ENCODE assay signal across 8 mouse cellular contexts in the genomic region with DNA sequence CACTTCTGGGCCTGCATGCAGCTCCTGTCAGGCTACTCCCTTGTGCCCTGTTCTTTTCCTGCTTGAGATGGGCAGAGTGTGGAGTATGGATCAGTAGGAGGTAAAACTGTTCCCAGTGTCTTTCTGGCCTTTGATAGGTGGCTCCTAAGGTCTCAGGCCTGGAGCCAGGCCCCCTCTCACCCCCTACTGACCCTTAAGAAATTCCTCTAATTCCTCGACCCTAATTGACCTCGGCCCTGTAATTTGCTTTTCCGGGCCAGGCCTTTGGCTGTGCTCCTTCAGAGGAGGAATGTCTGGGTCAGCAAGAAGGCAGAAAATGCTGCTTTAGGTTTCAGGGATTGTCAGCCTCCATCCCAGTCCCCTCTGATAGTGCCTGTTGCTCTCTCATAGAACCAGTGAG. TPM values are rescaled to one million over a fixed set of nuclear protein-coding genes. Genes with fewer than 3 reads are reported as not detected.
DNase-seq lines count a peak whose midpoint lies in the region; ATAC-seq and TF ChIP-seq lines count a peak whose summit lies in the region.
"Had no signal": no experiment of that assay in that cellular context is flagged by ENCODE, and none has a peak within 500 bp of the region (broad histone marks: within the 10 kb centered on the region; RNA-seq: fewer than 3 reads in every experiment).

No protein-coding gene starts in this region.

- peaks cover 100% of the 10 kb centered on the region for H3K4me1 ChIP-seq in hindbrain, embryonic 10.5 days (replicated peaks)
- peaks cover 61% of the 10 kb centered on the region for H3K4me1 ChIP-seq in hindbrain, embryonic 14.5 days (replicated peaks; ENCODE audit: control insufficient read depth, insufficient read depth, low read length)
- peaks cover 14 to 39% of the 10 kb centered on the region in 2 experiments; a peak in 3 of 4 replicates for H3K4me1 ChIP-seq in ES-E14 (ENCODE audit: control insufficient read depth in 2 of 2, insufficient read depth in 2 of 2, low read length in 2 of 2, poor library complexity in 1 of 2)
- H3K4me1 ChIP-seq in embryonic facial prominence, embryonic 11.5 days (ENCODE audit: control insufficient read depth, insufficient read depth, low read length) = no peaks in the 10 kb centered on the region; the same call in none of the 2 replicates

- no peak for ATAC-seq in hindbrain, embryonic 14.5 days (ENCODE audit: low FRiP score)
- ATAC-seq in embryonic facial prominence, embryonic 11.5 days (replicated peaks; ENCODE audit: insufficient number of reproducible peaks, low FRiP score, low TSS enrichment, low read depth) = no peak

- no peak overlapping the region for H3K9ac ChIP-seq in hindbrain, embryonic 14.5 days
- no peak overlapping the region; the same call in 1 of the 2 replicates for H3K9ac ChIP-seq in ES-E14 (ENCODE audit: insufficient read depth, low read depth, low read length, poor library complexity, severe bottlenecking)
- H3K9ac ChIP-seq in embryonic facial prominence, embryonic 11.5 days (replicated peaks; ENCODE audit: low read length) = peak overlapping the region; percentile 34; the same call in 1 of the 2 replicates

- 5% methylated on average over 3 of the region's 3 CpGs for WGBS in hindbrain, embryonic 10.5 days
- 12% methylated on average over 3 of the region's 3 CpGs for WGBS in hindbrain, embryonic 14.5 days
- 3% methylated on average over 3 of the region's 3 CpGs for WGBS in embryonic facial prominence, embryonic 11.5 days

- peak overlapping the region; percentile 90 for H3K27ac ChIP-seq in hindbrain, embryonic 10.5 days
- no peak overlapping the region for H3K27ac ChIP-seq in hindbrain, embryonic 14.5 days
- H3K27ac ChIP-seq in ES-E14 (ENCODE audit: insufficient read depth, low read depth, low read length, poor library complexity, severe bottlenecking) = peak overlapping the region; percentile 22; the same call in 1 of the 2 replicates
- H3K27ac ChIP-seq in embryonic facial prominence, embryonic 11.5 days (replicated peaks; ENCODE audit: low read depth, low read length) = no peak overlapping the region

- no peak overlapping the region for H3K4me2 ChIP-seq in hindbrain, embryonic 14.5 days (replicated peaks)
- no peak overlapping the region for H3K4me2 ChIP-seq in embryonic facial prominence, embryonic 11.5 days (ENCODE audit: low read depth, low read length)

- no peaks in the 10 kb centered on the region for H3K9me3 ChIP-seq in hindbrain, embryonic 10.5 days
- no peaks in the 10 kb centered on the region for H3K9me3 ChIP-seq in hindbrain, embryonic 14.5 days (ENCODE audit: control insufficient read depth, low read length)
- H3K9me3 ChIP-seq in ES-E14 (ENCODE audit: control insufficient read depth, insufficient read depth, low read depth, low read length) = no peaks in the 10 kb centered on the region
- H3K9me3 ChIP-seq in embryonic facial prominence, embryonic 11.5 days (replicated peaks; ENCODE audit: control insufficient read depth, low read length) = no peaks in the 10 kb centered on the region
- H3K9me3 ChIP-seq: G1E had no signal

- DNase-seq in hindbrain, embryonic 10.5 days (ENCODE audit: low spot score) = peak; percentile 24
- DNase-seq in hindbrain, embryonic 14.5 days (ENCODE audit: low spot score) = no peak
- DNase-seq in ES-E14 (ENCODE audit: low read depth, low spot score) (no peak), MN1 (ENCODE audit: low spot score) (no peak)
- no peak for DNase-seq in embryonic facial prominence, embryonic 11.5 days (ENCODE audit: low spot score)
- DNase-seq in lung, postnatal 10 days = peak; percentile 55
- DNase-seq in frontal cortex, adult 2 months (ENCODE audit: extremely low spot score in 1 of 2, low spot score in 1 of 2) = no peak

- no peaks in the 10 kb centered on the region for H3K36me3 ChIP-seq in hindbrain, embryonic 10.5 days
- no peaks in the 10 kb centered on the region for H3K36me3 ChIP-seq in hindbrain, embryonic 14.5 days (replicated peaks; ENCODE audit: control insufficient read depth, insufficient read depth)
- H3K36me3 ChIP-seq in ES-E14 (ENCODE audit: control insufficient read depth, insufficient read depth, low read length, poor library complexity, severe bottlenecking) = no peaks in the 10 kb centered on the region
- H3K36me3 ChIP-seq in embryonic facial prominence, embryonic 11.5 days (replicated peaks; ENCODE audit: control insufficient read depth, insufficient read depth, low read depth, low read length) = no peaks in the 10 kb centered on the region
- H3K36me3 ChIP-seq: G1E had no signal

- H3K4me3 ChIP-seq in hindbrain, embryonic 10.5 days = no peak overlapping the region
- no peak overlapping the region for H3K4me3 ChIP-seq in hindbrain, embryonic 14.5 days (replicated peaks; ENCODE audit: low read length)
- H3K4me3 ChIP-seq in ES-E14 (ENCODE audit: insufficient read depth in 1 of 2, low read depth in 1 of 2, low read length in 2 of 2, poor library complexity in 1 of 2, severe bottlenecking in 1 of 2) = no peak overlapping the region
- H3K4me3 ChIP-seq in embryonic facial prominence, embryonic 11.5 days (ENCODE audit: low read depth, low read length) = no peak overlapping the region

- in situ Hi-C loops in ES-E14 (cut with MboI; ENCODE audit: low sequenced_read_pairs in 2 of 2, unreplicated experiment in 2 of 2) = no loop called here

- no peaks in the 10 kb centered on the region for H3K27me3 ChIP-seq in hindbrain, embryonic 10.5 days (ENCODE audit: insufficient read depth, poor library complexity, severe bottlenecking)
- no peaks in the 10 kb centered on the region for H3K27me3 ChIP-seq in hindbrain, embryonic 14.5 days (ENCODE audit: control insufficient read depth, insufficient read depth, low read length)
- H3K27me3 ChIP-seq in embryonic facial prominence, embryonic 11.5 days (ENCODE audit: control insufficient read depth, insufficient read depth, low read length) = no peaks in the 10 kb centered on the region

TF ChIP-seq in ES-E14, 5 proteins besides CTCF, POLR2A, EP300 and RAD21:
- no peak for TF ChIP-seq ZNF384 (IDR thresholded peaks at IDR 0.05; ENCODE audit: low read depth, low read length)
- no peak for TF ChIP-seq CHD2 (IDR thresholded peaks at IDR 0.05; ENCODE audit: low read depth, low read length)
- TF ChIP-seq HCFC1 (IDR thresholded peaks at IDR 0.05; ENCODE audit: borderline replicate concordance, insufficient read depth, low read length) = no peak
- no peak for TF ChIP-seq ZC3H11A (IDR thresholded peaks at IDR 0.05; ENCODE audit: borderline replicate concordance, low read depth, low read length)
- no peak for TF ChIP-seq MAFK (IDR thresholded peaks at IDR 0.05; ENCODE audit: insufficient read depth, low read depth, low read length)

RNA-seq across cellular contexts. Expression of a gene that starts 35.8 kb away (rescaled TPM):
- polyA plus RNA-seq in hindbrain, embryonic 10.5 days (2016; fragmentation: Nextera tagmentation; extraction: Ambion mirVana) = 99.5 and 115 TPM in 2 replicates
- polyA plus RNA-seq in hindbrain, embryonic 14.5 days (2014; fragmentation: Nextera tagmentation; extraction: Ambion mirVana) = 53.2 and 64.6 TPM in 2 replicates
- 48.0 and 60.1 TPM in 2 replicates for total RNA-seq in ES-E14 (2012; rRNA removed)
- polyA plus RNA-seq in embryonic facial prominence, embryonic 11.5 days (2014; fragmentation: Nextera tagmentation; extraction: Ambion mirVana) = 26.6 and 28.1 TPM in 2 replicates
- polyA plus RNA-seq in frontal cortex, adult 2 months (2012; rRNA removed) = 40.8 and 44.2 TPM in 2 replicates

RNA-seq across cellular contexts. Expression of a gene that starts 35.9 kb away (rescaled TPM):
- polyA plus RNA-seq in hindbrain, embryonic 10.5 days (2016; fragmentation: Nextera tagmentation; extraction: Ambion mirVana) = 45.5 and 52.8 TPM in 2 replicates
- 94.5 and 97.9 TPM in 2 replicates for polyA plus RNA-seq in hindbrain, embryonic 14.5 days (2014; fragmentation: Nextera tagmentation; extraction: Ambion mirVana)
- 10.0 and 10.4 TPM in 2 replicates for total RNA-seq in ES-E14 (2012; rRNA removed)
- polyA plus RNA-seq in embryonic facial prominence, embryonic 11.5 days (2014; fragmentation: Nextera tagmentation; extraction: Ambion mirVana) = 20.4 and 27.9 TPM in 2 replicates
- polyA plus RNA-seq in frontal cortex, adult 2 months (2012; rRNA removed) = 181 and 196 TPM in 2 replicates

RNA-seq across cellular contexts. Expression of a gene that starts 42.4 kb away (rescaled TPM):
- polyA plus RNA-seq in hindbrain, embryonic 10.5 days (2016; fragmentation: Nextera tagmentation; extraction: Ambion mirVana) = 30.5 and 34.7 TPM in 2 replicates
- 26.0 and 28.2 TPM in 2 replicates for polyA plus RNA-seq in hindbrain, embryonic 14.5 days (2014; fragmentation: Nextera tagmentation; extraction: Ambion mirVana)
- 7.9 and 8.4 TPM in 2 replicates for total RNA-seq in ES-E14 (2012; rRNA removed)
- 15.8 and 15.9 TPM in 2 replicates for polyA plus RNA-seq in embryonic facial prominence, embryonic 11.5 days (2014; fragmentation: Nextera tagmentation; extraction: Ambion mirVana)
- polyA plus RNA-seq in frontal cortex, adult 2 months (2012; rRNA removed) = 22.9 and 25.9 TPM in 2 replicates

RNA-seq across cellular contexts. Expression of a gene that starts 42.9 kb away (rescaled TPM):
- 62.5 and 67.9 TPM in 2 replicates for polyA plus RNA-seq in hindbrain, embryonic 10.5 days (2016; fragmentation: Nextera tagmentation; extraction: Ambion mirVana)
- 91.6 and 99.4 TPM in 2 replicates for polyA plus RNA-seq in hindbrain, embryonic 14.5 days (2014; fragmentation: Nextera tagmentation; extraction: Ambion mirVana)
- total RNA-seq in ES-E14 (2012; rRNA removed) = 40.1 and 41.0 TPM in 2 replicates
- 47.4 and 49.3 TPM in 2 replicates for polyA plus RNA-seq in embryonic facial prominence, embryonic 11.5 days (2014; fragmentation: Nextera tagmentation; extraction: Ambion mirVana)
- 140 and 143 TPM in 2 replicates for polyA plus RNA-seq in frontal cortex, adult 2 months (2012; rRNA removed)

Comparison
In these comparisons a context has a peak if more than half of its experiments do, and no peak if none do; other contexts are left out.
1. DNase-seq: peak in hindbrain, embryonic 10.5 days (single experiment) and lung, postnatal 10 days (single experiment); none in hindbrain, embryonic 14.5 days (single experiment), ES-E14 (single experiment), embryonic facial prominence, embryonic 11.5 days (single experiment), frontal cortex, adult 2 months (0 of 2) and MN1 (single experiment).
2. H3K27ac ChIP-seq: peak in hindbrain, embryonic 10.5 days (single experiment) and ES-E14 (single experiment); none in hindbrain, embryonic 14.5 days (single experiment) and embryonic facial prominence, embryonic 11.5 days (single experiment).